Mouse (Mus musculus): ENCODE results near the gene Tenm4. TPM values are rescaled to one million over a fixed set of nuclear protein-coding genes. Genes with fewer than 3 reads are reported as not detected.

Gene Tenm4
- polyA plus RNA-seq, 1 experiment from 2014 or later = 39.7 TPM

DNA sequence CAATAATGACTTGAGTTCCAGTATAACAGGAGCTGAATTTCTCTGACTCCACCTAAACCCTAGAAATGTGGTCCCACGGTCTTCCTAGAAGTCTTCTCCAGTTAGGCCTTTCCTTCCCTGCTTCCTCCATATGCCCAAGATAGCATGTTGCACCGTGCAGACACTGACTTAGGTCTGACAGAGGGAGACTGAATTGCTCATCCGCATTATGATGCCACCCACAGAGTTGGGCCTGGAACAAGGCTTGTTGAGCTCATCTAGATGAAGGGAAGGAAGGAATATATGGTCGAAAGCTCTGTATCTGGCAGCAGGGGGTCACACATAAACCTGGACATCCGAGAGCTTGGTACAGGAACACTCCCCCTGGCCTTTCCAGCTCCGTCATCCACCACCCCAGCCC lies 267.3 kb downstream of the Tenm4 start:
- WGBS = 80% methylated on average over 6 of the region's 6 CpGs
- no peak overlapping the region for H3K9ac ChIP-seq (replicated peaks; ENCODE audit: low read length)
- H3K4me3 ChIP-seq (ENCODE audit: low read length) = no peak overlapping the region
- H3K27ac ChIP-seq (ENCODE audit: low read length) = no peak overlapping the region
- ATAC-seq (ENCODE audit: low FRiP score, low TSS enrichment) = no peak
- H3K4me1 ChIP-seq (ENCODE audit: insufficient read depth, low read length) = no peaks in the 10 kb centered on the region
- no peaks in the 10 kb centered on the region for H3K36me3 ChIP-seq (ENCODE audit: insufficient read depth, low read length)
- H3K27me3 ChIP-seq (ENCODE audit: insufficient read depth, low read length) = no peaks in the 10 kb centered on the region
- no peaks in the 10 kb centered on the region for H3K9me3 ChIP-seq (ENCODE audit: low read length)
- no peak overlapping the region for H3K4me2 ChIP-seq (replicated peaks; ENCODE audit: low read depth, low read length)

- peak; percentile 27; the same call in 1 of the 2 replicates for ATAC-seq (ENCODE audit: low FRiP score, low TSS enrichment)
- Histone ChIP-seq H3K27me3 (ENCODE audit: insufficient read depth, low read length) (no peaks in the 10 kb centered on the region), H3K4me3 (ENCODE audit: low read length) (no peak overlapping the region), H3K4me2 (replicated peaks; ENCODE audit: low read depth, low read length) (no peak overlapping the region), H3K9ac (replicated peaks; ENCODE audit: low read length) (no peak overlapping the region), H3K4me1 (ENCODE audit: insufficient read depth, low read length) (no peaks in the 10 kb centered on the region), H3K36me3 (ENCODE audit: insufficient read depth, low read length) (no peaks in the 10 kb centered on the region), H3K27ac (ENCODE audit: low read length) (no peak overlapping the region), H3K9me3 (ENCODE audit: low read length) (no peaks in the 10 kb centered on the region)
Measured at GRCm38 (mm10) chr7:96440161-96440707, 269.2 kb downstream of the Tenm4 start.

GRCm38 (mm10) chr7:96445771-96446170 lies 274.7 kb downstream of the Tenm4 start:
- no peak overlapping the region for H3K9ac ChIP-seq (replicated peaks; ENCODE audit: low read length)
- 86% methylated on average over 8 of the region's 8 CpGs for WGBS
- ATAC-seq (ENCODE audit: low FRiP score, low TSS enrichment) = no peak
- no peaks in the 10 kb centered on the region for H3K9me3 ChIP-seq (ENCODE audit: low read length)
- H3K4me1 ChIP-seq (ENCODE audit: insufficient read depth, low read length) = no peaks in the 10 kb centered on the region
- no peaks in the 10 kb centered on the region for H3K36me3 ChIP-seq (ENCODE audit: insufficient read depth, low read length)
- H3K27me3 ChIP-seq (ENCODE audit: insufficient read depth, low read length) = no peaks in the 10 kb centered on the region
- H3K27ac ChIP-seq (ENCODE audit: low read length) = no peak overlapping the region
- H3K4me3 ChIP-seq (ENCODE audit: low read length) = no peak overlapping the region
- no peak overlapping the region for H3K4me2 ChIP-seq (replicated peaks; ENCODE audit: low read depth, low read length)

- 0 out of 2 replicates have a peak, but pooled peaks cover 6% of the 10 kb centered on the region for H3K4me1 ChIP-seq (ENCODE audit: insufficient read depth, low read length)
- 73% methylated on average over 12 of the region's 12 CpGs for WGBS
Measured at GRCm38 (mm10) chr7:96447806-96448397, 276.9 kb downstream of the Tenm4 start.

GRCm38 (mm10) chr7:96455957-96456356 lies 284.9 kb downstream of the Tenm4 start:
- no peak for ATAC-seq (ENCODE audit: low FRiP score, low TSS enrichment)
- Histone ChIP-seq H3K4me2 (replicated peaks; ENCODE audit: low read depth, low read length) (no peak overlapping the region), H3K4me3 (ENCODE audit: low read length) (no peak overlapping the region), H3K27me3 (ENCODE audit: insufficient read depth, low read length) (no peaks in the 10 kb centered on the region), H3K9ac (replicated peaks; ENCODE audit: low read length) (no peak overlapping the region), H3K27ac (ENCODE audit: low read length) (no peak overlapping the region), H3K9me3 (ENCODE audit: low read length) (no peaks in the 10 kb centered on the region), H3K36me3 (ENCODE audit: insufficient read depth, low read length) (no peaks in the 10 kb centered on the region), H3K4me1 (ENCODE audit: insufficient read depth, low read length) (0 out of 2 replicates have a peak, but pooled peaks cover 6% of the 10 kb centered on the region)
- 72% methylated on average over 2 of the region's 2 CpGs for WGBS

More at GRCm38 (mm10) chr7:96447806-96448397, 276.9 kb downstream of the Tenm4 start:
- H3K9me3 ChIP-seq (ENCODE audit: low read length) = no peaks in the 10 kb centered on the region
- no peak for ATAC-seq (ENCODE audit: low FRiP score, low TSS enrichment)
- no peaks in the 10 kb centered on the region for H3K36me3 ChIP-seq (ENCODE audit: insufficient read depth, low read length)
- no peaks in the 10 kb centered on the region for H3K27me3 ChIP-seq (ENCODE audit: insufficient read depth, low read length)
- H3K4me2 ChIP-seq (replicated peaks; ENCODE audit: low read depth, low read length) = no peak overlapping the region
- H3K4me3 ChIP-seq (ENCODE audit: low read length) = no peak overlapping the region
- H3K9ac ChIP-seq (replicated peaks; ENCODE audit: low read length) = no peak overlapping the region
- no peak overlapping the region for H3K27ac ChIP-seq (ENCODE audit: low read length)

DNA sequence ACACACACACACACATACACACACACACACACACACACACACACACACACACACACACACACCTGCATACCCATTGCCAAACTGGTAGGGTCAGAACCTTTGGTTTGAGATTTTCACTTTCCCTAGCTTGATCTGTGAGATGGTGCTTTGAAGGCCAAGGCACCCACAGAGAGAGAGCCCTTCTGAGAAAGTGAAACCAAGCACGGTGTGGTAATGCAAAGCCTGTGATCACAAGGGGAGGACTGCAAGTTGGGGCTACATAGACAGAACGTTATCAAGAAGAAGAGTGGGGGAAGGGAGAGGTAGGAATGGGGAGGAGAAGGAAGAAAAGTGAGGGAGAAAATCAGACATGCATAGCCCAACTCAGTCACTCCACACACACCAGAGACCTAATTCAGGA lies 285.6 kb downstream of the Tenm4 start:
- WGBS = 53% methylated on average over 2 of the region's 2 CpGs
- Histone ChIP-seq H3K4me3 (ENCODE audit: low read length) (no peak overlapping the region), H3K4me1 (ENCODE audit: insufficient read depth, low read length) (0 out of 2 replicates have a peak, but pooled peaks cover 6% of the 10 kb centered on the region), H3K9me3 (ENCODE audit: low read length) (no peaks in the 10 kb centered on the region), H3K4me2 (replicated peaks; ENCODE audit: low read depth, low read length) (no peak overlapping the region), H3K27me3 (ENCODE audit: insufficient read depth, low read length) (no peaks in the 10 kb centered on the region), H3K27ac (ENCODE audit: low read length) (no peak overlapping the region), H3K36me3 (ENCODE audit: insufficient read depth, low read length) (no peaks in the 10 kb centered on the region), H3K9ac (replicated peaks; ENCODE audit: low read length) (no peak overlapping the region)
- ATAC-seq (ENCODE audit: low FRiP score, low TSS enrichment) = no peak

DNA sequence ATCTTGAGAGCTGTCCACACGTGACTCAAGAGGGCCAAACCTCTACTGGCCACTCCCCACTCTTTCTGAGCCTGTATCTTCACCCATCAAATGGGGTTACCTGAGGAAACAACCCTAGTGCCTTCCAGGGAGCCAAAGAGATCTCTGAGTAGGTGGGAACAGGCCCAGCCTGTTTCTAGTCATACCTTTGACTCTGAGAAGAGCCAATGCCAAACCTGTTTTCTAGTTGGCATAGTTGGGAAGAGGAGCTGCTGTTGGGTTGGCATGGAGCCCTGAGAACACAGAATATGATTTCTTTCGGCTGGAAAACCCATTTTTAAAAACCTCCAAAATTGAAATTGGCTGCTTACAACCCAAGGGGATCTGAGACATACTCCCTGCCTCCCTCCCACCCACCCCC lies 286.8 kb downstream of the Tenm4 start:
- Histone ChIP-seq H3K27ac (ENCODE audit: low read length) (no peak overlapping the region), H3K4me2 (replicated peaks; ENCODE audit: low read depth, low read length) (no peak overlapping the region), H3K4me1 (ENCODE audit: insufficient read depth, low read length) (no peaks in the 10 kb centered on the region), H3K9me3 (ENCODE audit: low read length) (no peaks in the 10 kb centered on the region), H3K4me3 (ENCODE audit: low read length) (no peak overlapping the region), H3K36me3 (ENCODE audit: insufficient read depth, low read length) (no peaks in the 10 kb centered on the region), H3K27me3 (ENCODE audit: insufficient read depth, low read length) (no peaks in the 10 kb centered on the region), H3K9ac (replicated peaks; ENCODE audit: low read length) (no peak overlapping the region)
- 83% methylated on average over 2 of the region's 2 CpGs for WGBS
- ATAC-seq (ENCODE audit: low FRiP score, low TSS enrichment) = no peak

DNA sequence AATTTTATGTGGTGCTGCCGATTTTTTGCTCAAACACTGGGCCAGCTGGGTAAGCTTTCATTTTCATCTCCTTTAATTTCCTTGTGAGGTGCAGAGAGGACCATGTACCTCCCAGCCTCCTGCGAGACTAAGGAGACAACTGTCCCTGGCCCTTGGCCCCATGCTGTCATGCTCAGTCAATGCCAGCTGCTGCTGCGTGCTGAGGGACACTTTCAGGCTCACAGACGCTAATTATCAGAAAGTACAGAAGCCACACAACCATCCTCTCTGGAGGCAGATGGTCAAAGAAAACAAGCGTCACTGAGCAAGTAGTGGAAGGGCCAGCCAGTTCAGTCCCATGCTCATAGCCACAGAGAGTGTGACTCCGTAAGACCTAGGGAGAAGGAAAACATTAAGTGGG lies 287.9 kb downstream of the Tenm4 start:
- Histone ChIP-seq H3K9me3 (ENCODE audit: low read length) (no peaks in the 10 kb centered on the region), H3K36me3 (ENCODE audit: insufficient read depth, low read length) (no peaks in the 10 kb centered on the region), H3K9ac (replicated peaks; ENCODE audit: low read length) (no peak overlapping the region), H3K4me3 (ENCODE audit: low read length) (no peak overlapping the region), H3K4me1 (ENCODE audit: insufficient read depth, low read length) (no peaks in the 10 kb centered on the region), H3K4me2 (replicated peaks; ENCODE audit: low read depth, low read length) (no peak overlapping the region), H3K27ac (ENCODE audit: low read length) (no peak overlapping the region), H3K27me3 (ENCODE audit: insufficient read depth, low read length) (no peaks in the 10 kb centered on the region)
- no peak for ATAC-seq (ENCODE audit: low FRiP score, low TSS enrichment)
- 60% methylated on average over 6 of the region's 6 CpGs for WGBS

DNA sequence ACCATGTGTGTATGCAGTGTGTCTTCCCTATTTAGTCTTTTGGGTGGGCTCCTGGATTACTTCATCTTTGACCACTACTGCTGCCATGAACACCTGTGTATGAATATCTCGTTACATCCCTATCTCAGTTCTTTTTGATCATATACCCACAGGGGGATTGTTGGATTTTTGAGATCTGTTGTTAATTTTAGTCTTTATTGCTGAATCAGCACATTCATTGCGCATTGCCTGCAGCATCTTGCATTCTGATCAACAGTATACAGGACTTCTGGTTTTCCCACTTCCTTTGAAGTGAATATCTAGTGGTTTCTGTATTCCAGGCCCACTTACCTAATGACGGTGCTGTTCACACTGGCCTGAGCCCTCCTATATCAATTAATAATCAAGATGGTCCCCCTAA lies 295.7 kb downstream of the Tenm4 start:
- 91% methylated on average over 3 of the region's 3 CpGs for WGBS
- no peak overlapping the region for H3K4me2 ChIP-seq (replicated peaks; ENCODE audit: low read depth, low read length)
- no peak overlapping the region for H3K27ac ChIP-seq (ENCODE audit: low read length)
- no peak for ATAC-seq (ENCODE audit: low FRiP score, low TSS enrichment)
- no peaks in the 10 kb centered on the region for H3K36me3 ChIP-seq (ENCODE audit: insufficient read depth, low read length)
- no peaks in the 10 kb centered on the region for H3K9me3 ChIP-seq (ENCODE audit: low read length)
- H3K4me3 ChIP-seq (ENCODE audit: low read length) = no peak overlapping the region
- no peak overlapping the region for H3K9ac ChIP-seq (replicated peaks; ENCODE audit: low read length)
- H3K4me1 ChIP-seq (ENCODE audit: insufficient read depth, low read length) = no peaks in the 10 kb centered on the region
- H3K27me3 ChIP-seq (ENCODE audit: insufficient read depth, low read length) = no peaks in the 10 kb centered on the region

GRCm38 (mm10) chr7:96470821-96471220 lies 299.8 kb downstream of the Tenm4 start:
- Histone ChIP-seq H3K4me3 (ENCODE audit: low read length) (no peak overlapping the region), H3K36me3 (ENCODE audit: insufficient read depth, low read length) (no peaks in the 10 kb centered on the region), H3K27me3 (ENCODE audit: insufficient read depth, low read length) (no peaks in the 10 kb centered on the region), H3K9ac (replicated peaks; ENCODE audit: low read length) (no peak overlapping the region), H3K27ac (ENCODE audit: low read length) (no peak overlapping the region), H3K9me3 (ENCODE audit: low read length) (0 out of 2 replicates have a peak, but pooled peaks cover 4% of the 10 kb centered on the region), H3K4me1 (ENCODE audit: insufficient read depth, low read length) (no peaks in the 10 kb centered on the region), H3K4me2 (replicated peaks; ENCODE audit: low read depth, low read length) (no peak overlapping the region)
- WGBS = 87% methylated on average over 6 of the region's 6 CpGs
- ATAC-seq (ENCODE audit: low FRiP score, low TSS enrichment) = no peak

All from kidney, embryonic 16.5 days (tissue).